Mouse (Mus musculus): ENCODE measurements around the gene Plin4. TPM values are rescaled to one million over a fixed set of nuclear protein-coding genes. Genes with fewer than 3 reads are reported as not detected.
"Not testable (repeated sequence)": the region's sequence is repeated elsewhere in the genome, so short reads cannot be mapped to it uniquely, and the experiment has no call there.

Gene Plin4
- polyA plus RNA-seq, 1 experiment, result 29.0 TPM

- DNase-seq, result peak; percentile 13
- peak overlapping the region; percentile 88 for H3K4me3 ChIP-seq (ENCODE audit: control insufficient read depth, insufficient read depth, low read length)
- no peaks in the 10 kb centered on the region for H3K27me3 ChIP-seq (ENCODE audit: control insufficient read depth, insufficient read depth, low read length)
- no peaks in the 10 kb centered on the region for H3K36me3 ChIP-seq (ENCODE audit: control insufficient read depth, insufficient read depth, low read length)
- TF ChIP-seq CTCF (IDR thresholded peaks at IDR 0.05; ENCODE audit: borderline replicate concordance, control insufficient read depth, extremely low read depth, insufficient read depth, low read length, poor library complexity) (no peak), POLR2A (IDR thresholded peaks at IDR 0.05; ENCODE audit: control insufficient read depth, extremely low read depth, insufficient read depth, low read length, poor library complexity) (no peak)
- no peak overlapping the region for H3K27ac ChIP-seq (ENCODE audit: control insufficient read depth, insufficient read depth, low read length)
- WGBS, result 1% methylated on average over 11 of the region's 11 CpGs
- peaks cover 23% of the 10 kb centered on the region for H3K4me1 ChIP-seq (replicated peaks; ENCODE audit: control insufficient read depth, insufficient read depth, low read length)
These were observed 29.7 kb downstream of the Plin4 start for GRCm38 (mm10) chr17:56079921-56080320.

- Histone ChIP-seq H3K27ac (ENCODE audit: control insufficient read depth, insufficient read depth, low read length) (peak within 1 kb of the TSS; percentile 25; the same call in 1 of the 2 replicates), H3K4me1 (replicated peaks; ENCODE audit: control insufficient read depth, insufficient read depth, low read length) (peaks cover 26% of the 10 kb centered on the region), H3K36me3 (ENCODE audit: control insufficient read depth, insufficient read depth, low read length) (no peaks in the 10 kb centered on the region), H3K27me3 (ENCODE audit: control insufficient read depth, insufficient read depth, low read length) (no peaks in the 10 kb centered on the region), H3K4me3 (ENCODE audit: control insufficient read depth, insufficient read depth, low read length) (peak within 1 kb of the TSS; percentile 88)
- DNase-seq, result peak; percentile 99
- TF ChIP-seq CTCF (IDR thresholded peaks at IDR 0.05; ENCODE audit: borderline replicate concordance, control insufficient read depth, extremely low read depth, insufficient read depth, low read length, poor library complexity) (no peak), POLR2A (IDR thresholded peaks at IDR 0.05; ENCODE audit: control insufficient read depth, extremely low read depth, insufficient read depth, low read length, poor library complexity) (peak; percentile 80; the same call in 1 of the 2 replicates)
- WGBS, result under 1% methylated on average over 61 of the region's 61 CpGs
These were observed 30.5 kb downstream of the Plin4 start, which contains the start of gene Hdgfl2 for GRCm38 (mm10) chr17:56078880-56079795. Hdgfl2 (plus strand) TSS chr17:56079634.

GRCm38 (mm10) chr17:56078361-56078760, 31.2 kb downstream of the Plin4 start:
- H3K4me3 ChIP-seq (ENCODE audit: control insufficient read depth, insufficient read depth, low read length), result 0 out of 2 replicates have a peak overlapping the region, but pooled peaks have one; percentile 3
- 65% methylated on average over 9 of the region's 9 CpGs for WGBS
- peak overlapping the region; percentile 23; the same call in 1 of the 2 replicates for H3K27ac ChIP-seq (ENCODE audit: control insufficient read depth, insufficient read depth, low read length)
- not testable (repeated sequence) for H3K27me3 ChIP-seq (ENCODE audit: control insufficient read depth, insufficient read depth, low read length); H3K36me3 ChIP-seq (ENCODE audit: control insufficient read depth, insufficient read depth, low read length)
- H3K4me1 ChIP-seq (replicated peaks; ENCODE audit: control insufficient read depth, insufficient read depth, low read length), result peaks cover 31% of the 10 kb centered on the region
- DNase-seq, result peak; percentile 20

GRCm38 (mm10) chr17:56077523-56077922, 32.1 kb downstream of the Plin4 start:
- Histone ChIP-seq H3K27me3 (ENCODE audit: control insufficient read depth, insufficient read depth, low read length) (no peaks in the 10 kb centered on the region), H3K4me3 (ENCODE audit: control insufficient read depth, insufficient read depth, low read length) (no peak overlapping the region), H3K27ac (ENCODE audit: control insufficient read depth, insufficient read depth, low read length) (no peak overlapping the region), H3K4me1 (replicated peaks; ENCODE audit: control insufficient read depth, insufficient read depth, low read length) (peaks cover 31% of the 10 kb centered on the region), H3K36me3 (ENCODE audit: control insufficient read depth, insufficient read depth, low read length) (no peaks in the 10 kb centered on the region)
- no peak for TF ChIP-seq POLR2A (IDR thresholded peaks at IDR 0.05; ENCODE audit: control insufficient read depth, extremely low read depth, insufficient read depth, low read length, poor library complexity)
- WGBS, result 91% methylated on average over 5 of the region's 5 CpGs
- no peak for DNase-seq

- Histone ChIP-seq H3K4me1 (replicated peaks; ENCODE audit: control insufficient read depth, insufficient read depth, low read length) (peaks cover 14% of the 10 kb centered on the region), H3K27me3 (ENCODE audit: control insufficient read depth, insufficient read depth, low read length) (no peaks in the 10 kb centered on the region), H3K27ac (ENCODE audit: control insufficient read depth, insufficient read depth, low read length) (peak within 1 kb of the TSS; percentile 83), H3K36me3 (ENCODE audit: control insufficient read depth, insufficient read depth, low read length) (peaks cover 11% of the 10 kb centered on the region), H3K4me3 (ENCODE audit: control insufficient read depth, insufficient read depth, low read length) (peak within 1 kb of the TSS; percentile 83)
- TF ChIP-seq CTCF (IDR thresholded peaks at IDR 0.05; ENCODE audit: borderline replicate concordance, control insufficient read depth, extremely low read depth, insufficient read depth, low read length, poor library complexity) (peak; percentile 46; the same call in 1 of the 2 replicates), POLR2A (IDR thresholded peaks at IDR 0.05; ENCODE audit: control insufficient read depth, extremely low read depth, insufficient read depth, low read length, poor library complexity) (peak; percentile 75)
- 1% methylated on average over 35 of the region's 35 CpGs for WGBS
- DNase-seq, result peak; percentile 97
These were observed 34.8 kb downstream of the Plin4 start, which contains the start of gene Ubxn6 for GRCm38 (mm10) chr17:56074827-56075208. Ubxn6 (minus strand) TSS chr17:56075028.

- Histone ChIP-seq H3K27me3 (ENCODE audit: control insufficient read depth, insufficient read depth, low read length) (no peaks in the 10 kb centered on the region), H3K36me3 (ENCODE audit: control insufficient read depth, insufficient read depth, low read length) (peaks cover 16% of the 10 kb centered on the region), H3K27ac (ENCODE audit: control insufficient read depth, insufficient read depth, low read length) (peak overlapping the region; percentile 83), H3K4me3 (ENCODE audit: control insufficient read depth, insufficient read depth, low read length) (peak overlapping the region; percentile 83), H3K4me1 (replicated peaks; ENCODE audit: control insufficient read depth, insufficient read depth, low read length) (peaks cover 14% of the 10 kb centered on the region)
- DNase-seq, result peak; percentile 77
- WGBS, result 9% methylated on average over 22 of the region's 22 CpGs
- no peak for TF ChIP-seq CTCF (IDR thresholded peaks at IDR 0.05; ENCODE audit: borderline replicate concordance, control insufficient read depth, extremely low read depth, insufficient read depth, low read length, poor library complexity)
- no peak for TF ChIP-seq POLR2A (IDR thresholded peaks at IDR 0.05; ENCODE audit: control insufficient read depth, extremely low read depth, insufficient read depth, low read length, poor library complexity)
These were observed 35.3 kb downstream of the Plin4 start for GRCm38 (mm10) chr17:56074097-56074826.

Measured in thymus, adult 2 months (tissue).